ENCODE assay signal across 15 mouse cellular contexts in genomic region chr19:42384981-42385598, GRCm38 (mm10). TPM values are rescaled to one million over a fixed set of nuclear protein-coding genes. Genes with fewer than 3 reads are reported as not detected.
DNase-seq lines count a peak whose midpoint lies in the region; ATAC-seq and TF ChIP-seq lines count a peak whose summit lies in the region.
"Had no signal": no experiment of that assay in that cellular context is flagged by ENCODE, and none has a peak within 500 bp of the region (broad histone marks: within the 10 kb centered on the region; RNA-seq: fewer than 3 reads in every experiment).

No protein-coding gene starts in this region.

- no peak for DNase-seq in cerebellum, adult 2 months
- no peak for DNase-seq in cerebellum, adult 18-20 months
- no peak for DNase-seq in heart, adult 18-20 months
- no peak for DNase-seq in ovary, adult 18-20 months (ENCODE audit: low spot score)
- DNase-seq: gastrocnemius, adult 2 months had no signal

- H3K9me3 ChIP-seq in forebrain, embryonic 12.5 days: no peaks in the 10 kb centered on the region
- no peaks in the 10 kb centered on the region for H3K9me3 ChIP-seq in hindbrain, embryonic 16.5 days (ENCODE audit: control insufficient read depth, low read length)
- H3K9me3 ChIP-seq in neural tube, embryonic 14.5 days (ENCODE audit: control insufficient read depth, low read length): no peaks in the 10 kb centered on the region
- H3K9me3 ChIP-seq: G1E; heart, embryonic 12.5 days; stomach, embryonic 15.5 days had no signal

- H3K4me2 ChIP-seq in forebrain, embryonic 12.5 days: peak overlapping the region; percentile 44
- H3K4me2 ChIP-seq in hindbrain, embryonic 16.5 days (ENCODE audit: low read length): peak overlapping the region; percentile 46
- H3K4me2 ChIP-seq in neural tube, embryonic 14.5 days (ENCODE audit: low read depth, low read length): peak overlapping the region; percentile 32
- H3K4me2 ChIP-seq: heart, embryonic 12.5 days; stomach, embryonic 15.5 days had no signal

- WGBS in cerebellum, adult 2 months: 5% methylated on average over 15 of the region's 15 CpGs
- WGBS in forebrain, embryonic 12.5 days: 8% methylated on average over 15 of the region's 15 CpGs
- 5% methylated on average over 15 of the region's 15 CpGs for WGBS in hindbrain, embryonic 16.5 days
- 7% methylated on average over 15 of the region's 15 CpGs for WGBS in neural tube, embryonic 14.5 days

- H3K4me3 ChIP-seq in cerebellum, adult 2 months (replicated peaks; ENCODE audit: insufficient read depth, low read depth, low read length): peak overlapping the region; percentile 19
- no peak overlapping the region for H3K4me3 ChIP-seq in forebrain, embryonic 12.5 days (replicated peaks)
- H3K4me3 ChIP-seq in hindbrain, embryonic 16.5 days (ENCODE audit: low read length): no peak overlapping the region; the same call in 1 of the 2 replicates
- H3K4me3 ChIP-seq in neural tube, embryonic 14.5 days (ENCODE audit: low read depth, low read length): no peak overlapping the region
- H3K4me3 ChIP-seq: gastrocnemius, adult 2 months; heart, embryonic 12.5 days; stomach, embryonic 15.5 days had no signal

- H3K27ac ChIP-seq in cerebellum, adult 2 months (ENCODE audit: insufficient read depth, low read length): no peak overlapping the region
- no peak overlapping the region for H3K27ac ChIP-seq in forebrain, embryonic 12.5 days
- H3K27ac ChIP-seq in hindbrain, embryonic 16.5 days (ENCODE audit: low read depth, low read length): peak overlapping the region; percentile 34
- H3K27ac ChIP-seq in neural tube, embryonic 14.5 days (ENCODE audit: low read depth, low read length): peak overlapping the region; percentile 28; the same call in 1 of the 2 replicates
- H3K27ac ChIP-seq: gastrocnemius, adult 2 months; liver, embryonic 14.5 days; macrophage; stomach, embryonic 15.5 days had no signal

- no peaks in the 10 kb centered on the region for H3K36me3 ChIP-seq in forebrain, embryonic 12.5 days (replicated peaks)
- H3K36me3 ChIP-seq in hindbrain, embryonic 16.5 days (ENCODE audit: control insufficient read depth, insufficient read depth, low read length): no peaks in the 10 kb centered on the region
- no peaks in the 10 kb centered on the region for H3K36me3 ChIP-seq in neural tube, embryonic 14.5 days (ENCODE audit: control insufficient read depth, insufficient read depth, low read length)
- H3K36me3 ChIP-seq: G1E; heart, embryonic 12.5 days; stomach, embryonic 15.5 days had no signal

- H3K9ac ChIP-seq in forebrain, embryonic 12.5 days: no peak overlapping the region
- peak overlapping the region; percentile 22; the same call in 1 of the 2 replicates for H3K9ac ChIP-seq in hindbrain, embryonic 16.5 days (ENCODE audit: low read depth, low read length)
- H3K9ac ChIP-seq in neural tube, embryonic 14.5 days (replicated peaks; ENCODE audit: low read depth, low read length): 0 out of 2 replicates have a peak overlapping the region, but pooled peaks have one; percentile 8
- H3K9ac ChIP-seq: heart, embryonic 12.5 days; liver, embryonic 14.5 days; stomach, embryonic 15.5 days had no signal

- TF ChIP-seq POLR2A in cerebellum, adult 2 months (IDR thresholded peaks at IDR 0.05; ENCODE audit: borderline replicate concordance, insufficient read depth, low read length): no peak

- no peaks in the 10 kb centered on the region for H3K27me3 ChIP-seq in cerebellum, adult 2 months (ENCODE audit: control insufficient read depth, insufficient read depth, low read length)
- H3K27me3 ChIP-seq in forebrain, embryonic 12.5 days: peaks cover 44% of the 10 kb centered on the region
- H3K27me3 ChIP-seq in hindbrain, embryonic 16.5 days (replicated peaks; ENCODE audit: control insufficient read depth, insufficient read depth, low read length): no peaks in the 10 kb centered on the region; the same call in 1 of the 2 replicates
- no peaks in the 10 kb centered on the region for H3K27me3 ChIP-seq in neural tube, embryonic 14.5 days (ENCODE audit: control insufficient read depth, insufficient read depth, low read length)

- H3K4me1 ChIP-seq in cerebellum, adult 2 months (ENCODE audit: control insufficient read depth, insufficient read depth, low read length): peaks cover 6% of the 10 kb centered on the region
- H3K4me1 ChIP-seq in forebrain, embryonic 12.5 days: peaks cover 30% of the 10 kb centered on the region
- H3K4me1 ChIP-seq in hindbrain, embryonic 16.5 days (ENCODE audit: control insufficient read depth, insufficient read depth, low read depth, low read length): peaks cover 20% of the 10 kb centered on the region
- H3K4me1 ChIP-seq in neural tube, embryonic 14.5 days (ENCODE audit: control insufficient read depth, insufficient read depth, low read length): peaks cover 19% of the 10 kb centered on the region

- no peak for TF ChIP-seq CTCF in cerebellum, adult 2 months (IDR thresholded peaks at IDR 0.05; ENCODE audit: borderline replicate concordance, insufficient read depth, low read depth, low read length)

- peak; percentile 50 for ATAC-seq in forebrain, embryonic 12.5 days (ENCODE audit: low FRiP score)
- peak; percentile 50 for ATAC-seq in hindbrain, embryonic 16.5 days
- 0 out of 2 replicates have a peak, but pooled peaks have one; percentile 22 for ATAC-seq in neural tube, embryonic 14.5 days (ENCODE audit: low read depth)
- no peak for ATAC-seq in erythroblast, adult 5-6 weeks (replicated peaks; ENCODE audit: low FRiP score, poor library complexity, severe bottlenecking)
- ATAC-seq: intestine, postnatal 0 days had no signal

RNA-seq across cellular contexts. Expression of gene Crtac1, which starts 46.5 kb away (rescaled TPM):
- 22.8 and 30.2 TPM in 2 replicates for polyA plus RNA-seq in cerebellum, adult 2 months (2012; rRNA removed)
- 8.6 and 9.3 TPM in 2 replicates for polyA plus RNA-seq in forebrain, embryonic 12.5 days (2016; fragmentation: Nextera tagmentation; extraction: Ambion mirVana)
- 44.3 and 50.2 TPM in 2 replicates for polyA plus RNA-seq in hindbrain, embryonic 16.5 days (2015; fragmentation: Nextera tagmentation; extraction: Ambion mirVana)
- polyA plus RNA-seq in neural tube, embryonic 14.5 days (2014; fragmentation: Nextera tagmentation; extraction: Ambion mirVana): 72.0 and 78.4 TPM in 2 replicates
- not detected in 2 replicates for total RNA-seq in erythroblast, adult 5-6 weeks (2015; ENCODE audit: low replicate concordance)
- not detected in 2 replicates for total RNA-seq in erythroblast, adult 5-6 weeks (2017; ENCODE audit: low replicate concordance)
- total RNA-seq in heart, adult 18-20 months (2021): not detected
- total RNA-seq: G1E had no signal
- polyA plus RNA-seq: G1E, macrophage had no signal

Comparison
In these comparisons a context has a peak if more than half of its experiments do, and no peak if none do; other contexts are left out.
1. H3K27ac ChIP-seq: peak in hindbrain, embryonic 16.5 days (single experiment) and neural tube, embryonic 14.5 days (single experiment); none in cerebellum, adult 2 months (single experiment) and forebrain, embryonic 12.5 days (single experiment).
2. Peak in every context shown above with its lines, with median percentiles within 50 percentile points of each other: H3K4me2 ChIP-seq.